Mouse (Mus musculus): Measurements from ENCODE around the gene Syt1.

GRCm38 (mm10) chr10:108534112-108534511 lies 476.7 kb downstream of the Syt1 start:
- TF ChIP-seq CTCF (IDR thresholded peaks at IDR 0.05; ENCODE audit: extremely low read depth, insufficient read depth, low read length) (no peak), POLR2A (IDR thresholded peaks at IDR 0.05; ENCODE audit: extremely low read depth, insufficient read depth, low read length) (no peak)

Data from cortical plate, adult 2 months (tissue).